Mouse (Mus musculus) adrenal gland, adult 18-20 months (tissue): Measurements from ENCODE around the gene Nudt21. TPM values are rescaled to one million over a fixed set of nuclear protein-coding genes. Genes with fewer than 3 reads are reported as not detected.

Experiments used
- total RNA-seq, 2 experiments: library from RNA; stranded (reverse); gene quantifications; 1 replicate in 1 of 2; 2 replicates in 1 of 2; pipeline ENCODE4 v1.2.3; 2021

Nudt21 gene
- total RNA-seq, 2 experiments from 2014 or later, result 29.4 to 33.1 TPM

Other genes starting within 250 kb of the Nudt21 start
- gene Gnao1, start 227.1 kb downstream of the Nudt21 start, total RNA-seq, result 10 to 100 TPM; 32.5 to 52.8 TPM
- 100 to 1,000 TPM; 174 to 283 TPM for gene Amfr, start 24.2 kb downstream of the Nudt21 start, total RNA-seq
- gene Ogfod1, start 167 bp upstream of the Nudt21 start, total RNA-seq, result 10 to 100 TPM; 19.5 to 20.1 TPM
- gene Bbs2, start 61.9 kb upstream of the Nudt21 start, total RNA-seq, result 10 to 100 TPM; 20.1 to 21.4 TPM
- gene Mt4, start 100.2 kb upstream of the Nudt21 start, total RNA-seq, result not detected
- gene Mt3, start 115.6 kb upstream of the Nudt21 start, total RNA-seq, result 1 to 10 TPM; 4.5 to 7.2 TPM
- 100 to 1,000 TPM; 203 to 204 TPM for gene Mt2, start 135.6 kb upstream of the Nudt21 start, total RNA-seq
- gene Mt1, start 142.1 kb upstream of the Nudt21 start, total RNA-seq, result 100 to 1,000 TPM; 291 to 329 TPM
- 10 to 100 TPM; 10.7 to 11.3 TPM for gene Nup93, start 177.5 kb upstream of the Nudt21 start, total RNA-seq